Mouse (Mus musculus): ENCODE measurements around the gene Rin1. TPM values are rescaled to one million over a fixed set of nuclear protein-coding genes. Genes with fewer than 3 reads are reported as not detected.

Rin1 gene
- polyA plus RNA-seq (2012; rRNA removed): 3.0 and 3.7 TPM in 2 replicates

DNA sequence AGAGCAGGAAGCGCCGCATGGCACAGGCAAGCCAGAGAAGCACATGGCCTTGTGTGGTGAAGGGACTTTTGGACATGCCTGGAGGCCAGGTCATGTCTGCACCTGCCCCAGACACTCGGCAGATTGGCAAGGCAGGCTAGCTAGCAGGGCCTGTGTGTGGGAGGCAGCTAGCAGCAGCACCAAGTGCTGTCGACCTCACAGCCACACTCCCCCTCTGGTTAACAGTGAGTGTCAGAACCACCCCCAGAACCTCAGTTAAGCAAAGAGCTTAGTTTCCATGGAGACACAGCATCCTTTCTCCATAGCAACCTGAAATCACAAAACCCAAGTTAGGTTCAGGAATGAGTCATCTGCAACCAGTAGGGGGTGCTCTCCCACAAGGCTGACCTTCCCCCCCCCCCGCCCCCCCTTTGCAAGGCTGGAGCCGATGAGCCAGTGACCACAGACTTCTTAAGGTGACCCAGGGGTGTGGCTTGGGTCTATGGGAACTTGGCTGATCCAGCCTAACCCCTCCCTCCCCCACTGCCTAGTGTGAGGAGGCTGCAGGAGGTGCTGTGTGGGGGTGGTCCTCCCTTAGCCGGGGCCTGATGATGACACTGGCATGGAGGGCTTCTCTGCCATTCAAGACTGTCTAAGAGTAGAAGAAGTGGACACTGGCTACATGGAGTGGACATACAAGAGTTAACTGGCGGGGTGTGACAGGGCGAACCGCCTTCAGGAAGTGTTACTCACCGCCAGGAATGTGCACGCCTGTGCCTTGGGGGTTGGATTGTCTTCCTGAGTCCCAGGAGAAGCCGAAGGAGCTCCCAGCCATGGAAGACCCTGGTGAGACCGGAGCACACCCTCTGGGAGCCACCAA lies at the start of gene Rin1:
TSS of gene Rin1 (plus strand) at position 435 of the 859 bp plus-strand sequence.

DNA sequence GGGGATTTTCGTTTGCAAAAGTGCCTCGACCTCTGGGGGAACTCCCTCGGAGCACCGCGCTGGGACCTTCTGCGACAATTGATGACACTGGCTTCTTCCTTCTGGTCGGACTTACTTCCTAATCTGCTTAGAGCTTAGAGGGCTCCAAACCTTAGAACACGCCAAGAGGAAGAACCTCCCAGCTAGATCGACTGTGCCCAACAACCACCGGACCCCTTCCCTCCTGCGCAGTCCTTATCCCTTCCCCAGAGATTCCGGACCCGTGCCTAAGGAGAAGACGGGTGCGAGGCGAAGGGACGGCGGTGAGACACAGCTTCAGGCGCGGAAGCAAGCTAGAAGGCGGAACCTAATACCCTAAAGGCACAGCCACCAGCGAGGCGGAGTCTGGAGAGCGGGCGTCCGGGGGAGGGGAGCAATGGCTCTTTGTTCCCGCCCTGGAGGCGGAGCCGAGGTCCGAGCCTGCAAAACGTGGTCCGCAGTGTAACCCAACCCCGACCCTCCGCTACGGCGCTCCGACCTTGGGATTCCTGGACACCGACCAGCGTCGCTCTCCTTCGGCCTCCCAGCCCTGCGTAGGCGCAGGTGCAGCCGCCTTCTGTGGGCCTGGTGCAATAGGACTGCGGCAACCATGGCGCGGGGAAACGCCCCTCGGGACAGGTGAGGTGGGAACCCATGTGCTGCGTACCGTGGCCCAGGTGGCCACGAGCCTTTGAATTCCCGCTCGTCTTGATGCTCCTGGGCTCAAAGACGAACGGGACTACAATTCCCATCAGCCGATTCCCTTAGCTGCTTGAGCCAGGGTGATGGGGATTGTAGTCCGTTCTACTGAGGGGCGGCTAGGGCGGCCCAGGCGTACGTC lies 26.4 kb upstream of the Rin1 start, which contains the start of gene Slc29a2:
TSS of gene Slc29a2 (plus strand) at position 240 of the 859 bp plus-strand sequence.

DNA sequence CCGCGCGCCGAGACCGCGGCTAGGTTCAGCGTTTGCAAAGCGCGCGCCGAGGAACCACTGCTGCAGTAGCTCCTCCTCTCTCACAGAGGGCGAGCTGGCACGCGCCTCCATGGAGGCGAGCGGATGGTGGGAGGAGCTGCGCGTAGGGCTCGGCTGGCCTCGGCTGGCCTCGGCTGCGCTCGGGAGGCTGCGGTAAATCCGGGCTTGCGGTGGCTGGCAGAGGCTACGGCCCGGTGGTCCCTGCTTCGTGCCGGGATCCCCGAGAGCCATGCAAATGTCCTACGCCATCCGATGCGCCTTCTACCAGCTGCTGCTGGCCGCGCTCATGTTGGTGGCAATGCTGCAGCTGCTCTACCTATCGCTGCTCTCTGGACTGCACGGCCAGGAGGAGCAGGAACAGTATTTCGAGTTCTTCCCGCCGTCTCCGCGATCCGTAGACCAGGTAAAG lies 11.5 kb upstream of the Rin1 start, which contains the start of the genes B4gat1 and AC124502.3:
TSS of gene B4gat1 (plus strand) at position 118 of the 448 bp plus-strand sequence.
TSS of gene AC124502.3 (plus strand) at position 183 of the 448 bp plus-strand sequence.

DNA sequence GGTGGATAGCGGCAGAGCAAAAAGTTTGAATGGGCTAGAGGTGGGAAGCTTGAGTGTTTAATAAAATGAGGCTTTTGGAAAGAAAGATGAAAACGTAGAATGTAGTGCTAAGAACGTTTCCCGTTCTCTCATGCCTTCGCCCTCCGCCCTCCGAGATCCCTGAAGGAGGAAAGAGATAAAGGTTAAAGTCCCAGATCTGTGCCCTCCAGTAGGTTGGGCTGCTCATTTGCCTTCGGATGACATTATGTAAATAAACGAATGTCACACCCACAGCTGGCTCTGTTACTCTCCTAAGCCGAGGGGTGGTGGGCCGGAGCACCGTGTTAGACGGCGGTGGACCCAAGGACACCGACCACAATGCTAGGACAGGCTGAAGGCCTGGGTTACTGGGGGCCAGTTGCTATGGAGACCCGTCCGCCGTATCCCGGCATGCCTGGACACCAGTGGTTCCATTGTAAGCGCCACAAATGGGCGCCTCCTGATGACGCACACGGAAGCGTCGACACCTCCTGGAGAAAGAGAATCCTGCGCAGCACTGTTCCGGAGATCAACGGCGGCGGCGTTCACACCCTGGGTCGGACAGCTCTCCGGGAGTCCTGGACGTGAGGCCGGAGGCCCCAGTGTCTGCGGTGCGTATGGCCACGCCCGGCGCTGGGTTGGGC lies 9.3 kb upstream of the Rin1 start, which contains the start of gene Brms1:
TSS of gene Brms1 (plus strand) at position 493 of the 662 bp plus-strand sequence.

DNA sequence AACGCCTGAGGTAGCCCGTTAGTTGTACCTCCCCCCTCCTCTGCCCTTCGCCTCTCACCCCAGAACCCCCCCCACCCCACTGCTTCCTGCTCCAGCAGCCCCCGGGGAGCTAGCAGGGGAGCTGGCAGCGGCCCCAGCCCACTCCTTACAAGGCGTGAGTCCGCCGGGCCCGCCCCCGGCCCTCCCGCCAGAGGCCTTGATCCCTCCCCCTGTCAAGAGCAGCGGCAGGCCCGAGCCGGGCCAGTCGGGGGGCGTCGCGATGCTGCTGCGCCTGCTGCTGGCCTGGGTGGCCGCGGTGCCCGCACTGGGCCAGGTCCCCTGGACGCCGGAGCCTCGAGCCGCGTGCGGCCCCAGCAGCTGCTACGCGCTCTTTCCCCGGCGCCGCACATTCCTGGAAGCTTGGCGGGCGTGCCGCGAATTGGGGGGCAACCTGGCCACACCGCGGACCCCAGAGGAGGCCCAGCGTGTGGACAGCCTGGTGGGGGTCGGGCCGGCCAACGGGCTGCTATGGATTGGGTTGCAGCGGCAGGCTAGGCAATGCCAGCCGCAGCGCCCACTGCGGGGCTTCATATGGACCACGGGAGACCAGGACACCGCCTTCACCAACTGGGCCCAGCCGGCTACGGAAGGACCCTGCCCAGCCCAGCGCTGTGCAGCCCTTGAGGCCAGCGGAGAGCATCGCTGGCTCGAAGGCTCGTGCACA lies 17.7 kb downstream of the Rin1 start, which contains the start of gene Cd248:
TSS of gene Cd248 (plus strand) at position 212 of the 703 bp plus-strand sequence.

DNA sequence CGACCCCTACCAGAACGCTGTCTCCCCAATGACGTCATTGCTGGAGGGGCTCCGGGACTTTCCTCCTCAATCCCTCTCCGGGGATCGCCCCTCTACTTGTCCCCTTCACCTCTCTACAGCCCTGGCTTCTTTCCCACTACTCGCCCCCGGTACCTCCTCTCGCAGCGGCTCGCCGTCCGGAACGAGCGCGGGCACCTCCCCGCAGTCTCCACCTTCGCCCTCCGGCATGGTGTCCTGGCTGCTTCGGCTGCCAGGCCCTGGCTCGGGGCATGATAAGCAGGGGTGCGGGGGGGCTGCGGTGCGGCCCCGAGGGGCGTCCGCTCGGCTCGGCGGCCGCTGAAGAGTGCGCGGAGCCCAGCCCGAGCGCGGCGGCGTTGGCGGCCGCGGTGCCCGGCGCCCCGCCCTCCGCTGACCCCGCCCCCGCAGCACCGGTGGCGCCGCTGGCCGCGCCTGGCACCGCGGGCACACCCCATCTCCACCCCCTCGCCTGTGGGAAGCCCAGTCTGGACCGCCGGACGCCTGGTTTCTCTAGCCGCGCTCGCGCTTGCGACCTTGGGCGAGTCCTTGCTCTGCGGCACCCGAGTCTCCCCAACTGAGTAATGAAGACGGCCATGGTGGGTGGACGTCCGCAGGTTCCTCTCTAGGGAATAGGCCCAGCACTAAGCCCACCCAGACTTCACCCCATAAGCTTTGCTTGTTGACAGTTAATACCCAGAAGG lies 35.0 kb downstream of the Rin1 start, which contains the start of gene Tmem151a:
TSS of gene Tmem151a (minus strand) at position 387 of the 719 bp plus-strand sequence.

DNA sequence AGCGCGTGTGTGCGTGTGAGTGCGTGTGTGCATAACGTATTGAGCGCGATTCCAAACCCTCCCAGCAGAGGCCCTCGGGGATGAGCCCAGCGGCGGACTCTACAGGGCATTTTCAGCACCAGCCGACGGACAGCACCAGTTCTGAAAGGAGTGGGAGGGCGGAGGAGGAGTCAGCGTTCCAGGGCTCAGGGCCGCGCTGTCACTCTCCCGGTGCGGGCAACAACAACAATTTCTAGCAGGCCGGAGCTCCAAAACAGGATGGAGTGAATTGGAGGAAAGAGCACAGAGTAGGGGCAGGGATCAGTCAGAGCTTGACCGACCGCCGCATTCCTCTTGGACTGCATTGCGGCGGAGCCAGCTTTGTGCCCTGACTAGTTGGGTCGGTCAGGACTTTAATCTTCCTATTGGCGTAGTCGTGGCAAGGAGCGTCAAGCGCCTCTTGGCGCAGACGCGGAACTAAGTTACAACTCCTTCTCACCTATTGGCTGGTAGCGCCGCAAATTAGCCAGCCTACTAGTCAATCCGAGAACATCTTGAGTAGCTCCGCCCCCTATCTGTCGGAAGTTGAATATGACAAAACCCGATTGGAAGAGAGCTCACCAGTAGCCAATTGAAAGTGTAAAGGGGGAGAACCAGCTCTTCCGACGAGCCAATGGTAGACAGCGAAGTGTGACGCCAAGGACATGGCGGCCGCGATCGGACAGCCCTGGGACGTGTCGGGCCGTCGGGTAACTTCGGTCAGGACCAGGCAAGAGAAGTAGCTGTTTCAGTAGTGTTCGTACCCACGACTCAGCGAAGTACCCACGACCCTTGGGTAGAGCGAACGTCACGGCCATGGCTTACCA lies 37.8 kb downstream of the Rin1 start, which contains the start of gene Yif1a:
TSS of gene Yif1a (plus strand) at position 655 of the 845 bp plus-strand sequence.

DNA sequence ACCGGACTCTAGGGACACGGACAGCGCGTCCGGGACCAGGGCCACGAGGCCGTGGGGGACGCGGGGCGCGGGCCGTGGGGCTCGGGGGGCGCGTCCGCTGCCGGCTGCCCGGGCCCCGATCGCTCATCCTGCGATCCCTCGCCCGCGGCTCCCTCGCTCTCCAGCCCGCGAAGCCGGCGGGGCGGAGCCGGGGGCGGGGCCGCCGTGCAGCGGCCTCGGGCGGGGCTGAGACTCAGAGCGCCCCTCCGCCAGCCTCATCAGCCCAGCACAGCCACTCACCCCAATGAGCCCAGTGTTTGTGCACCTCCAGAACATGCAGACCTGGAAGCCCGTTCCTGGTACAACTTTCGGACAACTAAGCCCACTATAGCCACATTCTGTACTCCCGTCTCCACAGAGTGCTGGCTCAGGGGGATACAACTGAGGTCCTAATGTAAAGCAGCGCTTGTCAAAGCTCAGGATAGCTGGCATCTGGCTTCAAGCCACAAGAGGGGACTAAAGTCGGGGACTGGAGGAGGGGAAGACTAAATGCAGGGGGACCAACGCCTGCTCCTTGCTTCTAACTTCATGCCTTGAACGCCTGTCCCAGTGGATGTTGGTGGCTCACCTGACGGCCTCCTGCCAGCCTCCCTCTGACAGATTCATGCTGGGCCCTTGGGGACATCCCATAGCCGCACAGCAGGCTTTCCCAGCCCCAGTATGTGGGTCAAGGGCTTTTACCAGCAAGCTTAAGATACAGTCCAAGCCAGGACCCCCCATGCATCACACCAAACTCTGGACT lies 48.3 kb downstream of the Rin1 start, which contains the start of gene Cnih2:
TSS of gene Cnih2 (minus strand) at position 159 of the 781 bp plus-strand sequence.

Other genes starting within 250 kb of the Rin1 start
- gene Gm21992, start 238.9 kb upstream of the Rin1 start, polyA plus RNA-seq (2012; rRNA removed): 17.5 and 26.3 TPM in 2 replicates
- 59.1 and 61.9 TPM in 2 replicates for gene Rbm14, start 238.8 kb upstream of the Rin1 start, polyA plus RNA-seq (2012; rRNA removed)
- 44.2 and 54.2 TPM in 2 replicates for gene Ccs, start 211.1 kb upstream of the Rin1 start, polyA plus RNA-seq (2012; rRNA removed)
- gene Ccdc87, start 211.1 kb upstream of the Rin1 start, polyA plus RNA-seq (2012; rRNA removed): 0.28 and 0.48 TPM in 2 replicates
- 58.6 and 72.9 TPM in 2 replicates for gene Ctsf, start 195.4 kb upstream of the Rin1 start, polyA plus RNA-seq (2012; rRNA removed)
- 1.3 and 2.9 TPM in 2 replicates for gene Actn3, start 172.6 kb upstream of the Rin1 start, polyA plus RNA-seq (2012; rRNA removed)
- gene Zdhhc24, start 171.8 kb upstream of the Rin1 start, polyA plus RNA-seq (2012; rRNA removed): 33.2 and 34.5 TPM in 2 replicates
- gene Bbs1, start 143.9 kb upstream of the Rin1 start, polyA plus RNA-seq (2012; rRNA removed): 18.7 and 18.8 TPM in 2 replicates
- 110 and 111 TPM in 2 replicates for gene Dpp3, start 122.2 kb upstream of the Rin1 start, polyA plus RNA-seq (2012; rRNA removed)
- gene Peli3, start 107.4 kb upstream of the Rin1 start, polyA plus RNA-seq (2012; rRNA removed): 8.6 and 9.1 TPM in 2 replicates
- gene Mrpl11, start 88.3 kb upstream of the Rin1 start, polyA plus RNA-seq (2012; rRNA removed): 86.3 and 93.6 TPM in 2 replicates
- gene Npas4, start 60.2 kb upstream of the Rin1 start, polyA plus RNA-seq (2012; rRNA removed): 4.5 and 4.8 TPM in 2 replicates
- 22.4 and 26.9 TPM in 2 replicates for gene Slc29a2, start 26.6 kb upstream of the Rin1 start, polyA plus RNA-seq (2012; rRNA removed)
- gene B4gat1, start 11.7 kb upstream of the Rin1 start, polyA plus RNA-seq (2012; rRNA removed): 34.8 and 39.6 TPM in 2 replicates
- 2.7 and 3.4 TPM in 2 replicates for gene AC124502.3, start 11.6 kb upstream of the Rin1 start, polyA plus RNA-seq (2012; rRNA removed)
- 41.3 and 46.9 TPM in 2 replicates for gene Brms1, start 9.1 kb upstream of the Rin1 start, polyA plus RNA-seq (2012; rRNA removed)
- gene Cd248, start 17.6 kb downstream of the Rin1 start, polyA plus RNA-seq (2012; rRNA removed): 18.0 and 35.0 TPM in 2 replicates
- 6.5 and 8.1 TPM in 2 replicates for gene Tmem151a, start 35.0 kb downstream of the Rin1 start, polyA plus RNA-seq (2012; rRNA removed)
- gene Yif1a, start 38.1 kb downstream of the Rin1 start, polyA plus RNA-seq (2012; rRNA removed): 65.4 and 72.8 TPM in 2 replicates
- gene Cnih2, start 48.0 kb downstream of the Rin1 start, polyA plus RNA-seq (2012; rRNA removed): 313 and 334 TPM in 2 replicates
- gene Rab1b, start 56.6 kb downstream of the Rin1 start, polyA plus RNA-seq (2012; rRNA removed): 175 and 180 TPM in 2 replicates
- gene Klc2, start 68.1 kb downstream of the Rin1 start, polyA plus RNA-seq (2012; rRNA removed): 109 and 115 TPM in 2 replicates
- gene Pacs1, start 222.6 kb downstream of the Rin1 start, polyA plus RNA-seq (2012; rRNA removed): 45.1 and 54.2 TPM in 2 replicates
- 197 and 209 TPM in 2 replicates for gene Sf3b2, start 245.0 kb downstream of the Rin1 start, polyA plus RNA-seq (2012; rRNA removed)
- gene Gal3st3, start 247.8 kb downstream of the Rin1 start, polyA plus RNA-seq (2012; rRNA removed): 35.0 and 36.4 TPM in 2 replicates

Data from central nervous system, embryonic 14 days (tissue).